Mouse (Mus musculus): ENCODE measurements around the gene Rhobtb1. TPM values are rescaled to one million over a fixed set of nuclear protein-coding genes. Genes with fewer than 3 reads are reported as not detected.

Rhobtb1 gene
- polyA plus RNA-seq, 1 experiment, result 7.5 TPM

- Histone ChIP-seq H3K27me3 (ENCODE audit: control insufficient read depth, insufficient read depth, insufficient read length) (no peaks in the 10 kb centered on the region), H3K4me3 (no peak overlapping the region), H3ac (ENCODE audit: control insufficient read depth, insufficient read length) (no peak overlapping the region), H3K36me3 (ENCODE audit: control insufficient read depth, insufficient read depth) (no peaks in the 10 kb centered on the region), H3K4me2 (ENCODE audit: low read depth) (no peak overlapping the region), H3K79me2 (ENCODE audit: control insufficient read depth, insufficient read depth) (no peaks in the 10 kb centered on the region)
- TF ChIP-seq REST (IDR thresholded peaks at IDR 0.05; ENCODE audit: insufficient read depth, insufficient read length), result no peak
- TF ChIP-seq USF1 (IDR thresholded peaks at IDR 0.05; ENCODE audit: low read depth), result no peak
- no peak for TF ChIP-seq E2F4 (IDR thresholded peaks at IDR 0.05; ENCODE audit: insufficient read depth)
- no peak for TF ChIP-seq TCF12 (IDR thresholded peaks at IDR 0.05; ENCODE audit: insufficient read depth, poor library complexity, severe bottlenecking)
- TF ChIP-seq MAX (IDR thresholded peaks at IDR 0.05; ENCODE audit: low read depth), result no peak
- no peak for TF ChIP-seq POLR2A (IDR thresholded peaks at IDR 0.05; ENCODE audit: insufficient read length, low read depth)
- TF ChIP-seq SRF (IDR thresholded peaks at IDR 0.05; ENCODE audit: control insufficient read depth, insufficient read length, low read depth), result no peak
- no peak for TF ChIP-seq TCF3 (IDR thresholded peaks at IDR 0.05; ENCODE audit: insufficient read length, low read depth)
- TF ChIP-seq MYOD1 (IDR thresholded peaks at IDR 0.05; ENCODE audit: control insufficient read depth in 1 of 3, insufficient read length in 2 of 3, low read depth in 2 of 3), result no peak
- TF ChIP-seq POLR2AphosphoS2 (IDR thresholded peaks at IDR 0.05; ENCODE audit: insufficient read length, low read depth), result no peak
Observed at GRCm38 (mm10) chr10:69254390-69254847, 103.2 kb downstream of the Rhobtb1 start.

- no peak for TF ChIP-seq E2F4 (IDR thresholded peaks at IDR 0.05; ENCODE audit: insufficient read depth)
- no peak for TF ChIP-seq POLR2A (IDR thresholded peaks at IDR 0.05; ENCODE audit: insufficient read length, low read depth)
- no peak for TF ChIP-seq CEBPB (IDR thresholded peaks at IDR 0.05; ENCODE audit: insufficient read depth, poor library complexity, severe bottlenecking)
- no peak for TF ChIP-seq TCF12 (IDR thresholded peaks at IDR 0.05; ENCODE audit: insufficient read depth, poor library complexity, severe bottlenecking)
- no peak for TF ChIP-seq TCF3 (IDR thresholded peaks at IDR 0.05; ENCODE audit: insufficient read length, low read depth)
- no peaks in the 10 kb centered on the region for H3K36me3 ChIP-seq (ENCODE audit: control insufficient read depth, insufficient read depth)
Observed at GRCm38 (mm10) chr10:69255594-69255993, 104.4 kb downstream of the Rhobtb1 start.

GRCm38 (mm10) chr10:69257592-69258133, 106.4 kb downstream of the Rhobtb1 start:
- Histone ChIP-seq H3K27me3 (ENCODE audit: control insufficient read depth, insufficient read depth, insufficient read length) (no peaks in the 10 kb centered on the region), H3ac (ENCODE audit: control insufficient read depth, insufficient read length) (no peak overlapping the region), H3K4me3 (no peak overlapping the region), H3K36me3 (ENCODE audit: control insufficient read depth, insufficient read depth) (no peaks in the 10 kb centered on the region), H3K79me2 (ENCODE audit: control insufficient read depth, insufficient read depth) (no peaks in the 10 kb centered on the region), H3K4me2 (ENCODE audit: low read depth) (no peak overlapping the region)
- no peak for TF ChIP-seq POLR2A (IDR thresholded peaks at IDR 0.05; ENCODE audit: insufficient read length, low read depth)

More at GRCm38 (mm10) chr10:69255594-69255993, 104.4 kb downstream of the Rhobtb1 start:
- H3K4me2 ChIP-seq (ENCODE audit: low read depth), result no peak overlapping the region
- H3K4me3 ChIP-seq, result no peak overlapping the region
- no peak overlapping the region for H3ac ChIP-seq (ENCODE audit: control insufficient read depth, insufficient read length)
- H3K27me3 ChIP-seq (ENCODE audit: control insufficient read depth, insufficient read depth, insufficient read length), result no peaks in the 10 kb centered on the region
- H3K79me2 ChIP-seq (ENCODE audit: control insufficient read depth, insufficient read depth), result no peaks in the 10 kb centered on the region

GRCm38 (mm10) chr10:69258588-69258987, 107.4 kb downstream of the Rhobtb1 start:
- no peaks in the 10 kb centered on the region for H3K36me3 ChIP-seq (ENCODE audit: control insufficient read depth, insufficient read depth)
- no peak overlapping the region for H3K4me3 ChIP-seq

GRCm38 (mm10) chr10:69259161-69259560, 107.9 kb downstream of the Rhobtb1 start:
- no peak overlapping the region for H3K4me3 ChIP-seq
- H3K36me3 ChIP-seq (ENCODE audit: control insufficient read depth, insufficient read depth), result no peaks in the 10 kb centered on the region
- H3K4me2 ChIP-seq (ENCODE audit: low read depth), result no peak overlapping the region
- no peaks in the 10 kb centered on the region for H3K27me3 ChIP-seq (ENCODE audit: control insufficient read depth, insufficient read depth, insufficient read length)
- no peak overlapping the region for H3ac ChIP-seq (ENCODE audit: control insufficient read depth, insufficient read length)
- no peaks in the 10 kb centered on the region for H3K79me2 ChIP-seq (ENCODE audit: control insufficient read depth, insufficient read depth)
- TF ChIP-seq MAX (IDR thresholded peaks at IDR 0.05; ENCODE audit: low read depth) (no peak), TCF3 (IDR thresholded peaks at IDR 0.05; ENCODE audit: insufficient read length, low read depth) (no peak), MYOG (IDR thresholded peaks at IDR 0.05; ENCODE audit: control insufficient read depth in 1 of 3, insufficient read depth in 1 of 3, insufficient read length in 2 of 3, low read depth in 2 of 3) (no peak), POLR2AphosphoS2 (IDR thresholded peaks at IDR 0.05; ENCODE audit: insufficient read length, low read depth) (no peak), E2F4 (IDR thresholded peaks at IDR 0.05; ENCODE audit: insufficient read depth) (no peak), POLR2A (IDR thresholded peaks at IDR 0.05; ENCODE audit: insufficient read length, low read depth) (no peak), CEBPB (IDR thresholded peaks at IDR 0.05; ENCODE audit: insufficient read depth, poor library complexity, severe bottlenecking) (no peak), SRF (IDR thresholded peaks at IDR 0.05; ENCODE audit: control insufficient read depth, insufficient read length, low read depth) (no peak), TCF12 (IDR thresholded peaks at IDR 0.05; ENCODE audit: insufficient read depth, poor library complexity, severe bottlenecking) (no peak), USF1 (IDR thresholded peaks at IDR 0.05; ENCODE audit: low read depth) (no peak), MYOD1 (IDR thresholded peaks at IDR 0.05; ENCODE audit: control insufficient read depth in 1 of 3, insufficient read length in 2 of 3, low read depth in 2 of 3) (no peak), REST (IDR thresholded peaks at IDR 0.05; ENCODE audit: insufficient read depth, insufficient read length) (no peak)

More at GRCm38 (mm10) chr10:69258588-69258987, 107.4 kb downstream of the Rhobtb1 start:
- Histone ChIP-seq H3K79me2 (ENCODE audit: control insufficient read depth, insufficient read depth) (no peaks in the 10 kb centered on the region), H3ac (ENCODE audit: control insufficient read depth, insufficient read length) (no peak overlapping the region), H3K4me2 (ENCODE audit: low read depth) (no peak overlapping the region), H3K27me3 (ENCODE audit: control insufficient read depth, insufficient read depth, insufficient read length) (no peaks in the 10 kb centered on the region)
- no peak for TF ChIP-seq SRF (IDR thresholded peaks at IDR 0.05; ENCODE audit: control insufficient read depth, insufficient read length, low read depth)
- TF ChIP-seq TCF3 (IDR thresholded peaks at IDR 0.05; ENCODE audit: insufficient read length, low read depth), result no peak
- TF ChIP-seq USF1 (IDR thresholded peaks at IDR 0.05; ENCODE audit: low read depth), result no peak
- TF ChIP-seq POLR2A (IDR thresholded peaks at IDR 0.05; ENCODE audit: insufficient read length, low read depth), result no peak
- no peak for TF ChIP-seq POLR2AphosphoS2 (IDR thresholded peaks at IDR 0.05; ENCODE audit: insufficient read length, low read depth)
- TF ChIP-seq E2F4 (IDR thresholded peaks at IDR 0.05; ENCODE audit: insufficient read depth), result no peak
- TF ChIP-seq MYOD1 (IDR thresholded peaks at IDR 0.05; ENCODE audit: control insufficient read depth in 1 of 3, insufficient read length in 2 of 3, low read depth in 2 of 3), result no peak
- TF ChIP-seq MAX (IDR thresholded peaks at IDR 0.05; ENCODE audit: low read depth), result no peak
- TF ChIP-seq MYOG (IDR thresholded peaks at IDR 0.05; ENCODE audit: control insufficient read depth in 1 of 3, insufficient read depth in 1 of 3, insufficient read length in 2 of 3, low read depth in 2 of 3), result no peak
- no peak for TF ChIP-seq CEBPB (IDR thresholded peaks at IDR 0.05; ENCODE audit: insufficient read depth, poor library complexity, severe bottlenecking)
- no peak for TF ChIP-seq REST (IDR thresholded peaks at IDR 0.05; ENCODE audit: insufficient read depth, insufficient read length)
- TF ChIP-seq TCF12 (IDR thresholded peaks at IDR 0.05; ENCODE audit: insufficient read depth, poor library complexity, severe bottlenecking), result no peak
